Comparison of ENCODE assay signal across 8 mouse cellular contexts in genomic region chr13:56753192-56753951, GRCm38 (mm10). TPM values are rescaled to one million over a fixed set of nuclear protein-coding genes. Genes with fewer than 3 reads are reported as not detected.
DNase-seq lines count a peak whose midpoint lies in the region; ATAC-seq and TF ChIP-seq lines count a peak whose summit lies in the region.

Gm45623 (minus strand) TSS chr13:56753827.

- no peak within 1 kb of the TSS for H3K27ac ChIP-seq in lung, embryonic 14.5 days (ENCODE audit: low read depth)
- H3K27ac ChIP-seq in embryonic facial prominence, embryonic 14.5 days (replicated peaks; ENCODE audit: low read depth, low read length): no peak within 1 kb of the TSS
- no peak within 1 kb of the TSS for H3K27ac ChIP-seq in intestine, embryonic 15.5 days
- H3K27ac ChIP-seq in neural tube, embryonic 11.5 days (ENCODE audit: low read depth, low read length): no peak within 1 kb of the TSS

- no peak for TF ChIP-seq CTCF in lung, embryonic 14.5 days (IDR thresholded peaks at IDR 0.05; ENCODE audit: low read depth)

- no peak for ATAC-seq in lung, embryonic 14.5 days (ENCODE audit: insufficient read depth)
- ATAC-seq in embryonic facial prominence, embryonic 14.5 days (ENCODE audit: low read depth): peak; percentile 30; the same call in 1 of the 2 replicates
- ATAC-seq in intestine, embryonic 15.5 days: no peak
- no peak for ATAC-seq in neural tube, embryonic 11.5 days (ENCODE audit: insufficient read depth, low FRiP score, low TSS enrichment)
- ATAC-seq in inflammation-experienced regulatory T-cells, adult 6 months: no peak

- H3K4me2 ChIP-seq in lung, embryonic 14.5 days: peak within 1 kb of the TSS; percentile 95
- H3K4me2 ChIP-seq in embryonic facial prominence, embryonic 14.5 days (ENCODE audit: low read depth, low read length): peak within 1 kb of the TSS; percentile 98
- peak within 1 kb of the TSS; percentile 88 for H3K4me2 ChIP-seq in intestine, embryonic 15.5 days (replicated peaks)
- H3K4me2 ChIP-seq in neural tube, embryonic 11.5 days (ENCODE audit: low read depth): peak within 1 kb of the TSS; percentile 84

- no peaks in the 10 kb centered on the region for H3K36me3 ChIP-seq in lung, embryonic 14.5 days (ENCODE audit: insufficient read depth)
- no peaks in the 10 kb centered on the region for H3K36me3 ChIP-seq in embryonic facial prominence, embryonic 14.5 days (ENCODE audit: control insufficient read depth, insufficient read depth, low read length)
- no peaks in the 10 kb centered on the region for H3K36me3 ChIP-seq in intestine, embryonic 15.5 days
- H3K36me3 ChIP-seq in neural tube, embryonic 11.5 days (ENCODE audit: control insufficient read depth, insufficient read depth, low read length): no peaks in the 10 kb centered on the region

- peak within 1 kb of the TSS; percentile 53 for H3K4me3 ChIP-seq in lung, embryonic 14.5 days (ENCODE audit: low read depth, low read length)
- peak within 1 kb of the TSS; percentile 52 for H3K4me3 ChIP-seq in embryonic facial prominence, embryonic 14.5 days (ENCODE audit: low read depth, low read length)
- peak within 1 kb of the TSS; percentile 39 for H3K4me3 ChIP-seq in intestine, embryonic 15.5 days (replicated peaks)
- H3K4me3 ChIP-seq in neural tube, embryonic 11.5 days (ENCODE audit: low read depth, low read length): peak within 1 kb of the TSS; percentile 46

- H3K4me1 ChIP-seq in lung, embryonic 14.5 days (ENCODE audit: insufficient read depth): peaks cover 5% of the 10 kb centered on the region
- H3K4me1 ChIP-seq in embryonic facial prominence, embryonic 14.5 days (ENCODE audit: control insufficient read depth, insufficient read depth, low read length): peaks cover 18% of the 10 kb centered on the region
- H3K4me1 ChIP-seq in intestine, embryonic 15.5 days (replicated peaks): peaks cover 18% of the 10 kb centered on the region
- H3K4me1 ChIP-seq in neural tube, embryonic 11.5 days (ENCODE audit: control insufficient read depth, insufficient read depth, low read length): peaks cover 8% of the 10 kb centered on the region; the same call in 1 of the 2 replicates

- no peaks in the 10 kb centered on the region for H3K9me3 ChIP-seq in lung, embryonic 14.5 days (ENCODE audit: low read depth, low read length)
- H3K9me3 ChIP-seq in embryonic facial prominence, embryonic 14.5 days (ENCODE audit: control insufficient read depth, low read length): no peaks in the 10 kb centered on the region
- no peaks in the 10 kb centered on the region for H3K9me3 ChIP-seq in intestine, embryonic 15.5 days
- H3K9me3 ChIP-seq in neural tube, embryonic 11.5 days (ENCODE audit: control insufficient read depth, low read length): no peaks in the 10 kb centered on the region

- DNase-seq in lung, embryonic 14.5 days: peak; percentile 37
- DNase-seq in lung, postnatal 36 days: no peak
- DNase-seq in embryonic facial prominence, embryonic 14.5 days (ENCODE audit: low spot score): no peak
- peak; percentile 52 for DNase-seq in neural tube, embryonic 11.5 days (ENCODE audit: low spot score)
- no peak for DNase-seq in frontal cortex, postnatal 10 days (ENCODE audit: low spot score in 2 of 2)
- DNase-seq in lung, postnatal 14 days: no peak

- WGBS in lung, embryonic 14.5 days: 1% methylated on average over 71 of the region's 71 CpGs
- WGBS in embryonic facial prominence, embryonic 14.5 days: 1% methylated on average over 29 of the region's 71 CpGs
- WGBS in intestine, embryonic 15.5 days: 1% methylated on average over 71 of the region's 71 CpGs
- 1% methylated on average over 68 of the region's 71 CpGs for WGBS in neural tube, embryonic 11.5 days

- H3K27me3 ChIP-seq in lung, embryonic 14.5 days (ENCODE audit: insufficient read depth, low read length): peaks cover 34% of the 10 kb centered on the region
- H3K27me3 ChIP-seq in embryonic facial prominence, embryonic 14.5 days (replicated peaks; ENCODE audit: control insufficient read depth, insufficient read depth, low read length): peaks cover 49% of the 10 kb centered on the region
- H3K27me3 ChIP-seq in intestine, embryonic 15.5 days (replicated peaks): peaks cover 46% of the 10 kb centered on the region
- peaks cover 41% of the 10 kb centered on the region for H3K27me3 ChIP-seq in neural tube, embryonic 11.5 days (ENCODE audit: control insufficient read depth, insufficient read depth, low read length)

- peak within 1 kb of the TSS; percentile 68 for H3K9ac ChIP-seq in lung, embryonic 14.5 days
- H3K9ac ChIP-seq in embryonic facial prominence, embryonic 14.5 days (ENCODE audit: low read depth, low read length): peak within 1 kb of the TSS; percentile 65
- peak within 1 kb of the TSS; percentile 12 for H3K9ac ChIP-seq in intestine, embryonic 15.5 days
- H3K9ac ChIP-seq in neural tube, embryonic 11.5 days (ENCODE audit: low read length): peak within 1 kb of the TSS; percentile 31

RNA-seq across cellular contexts. Expression of gene Gm45623, which starts in this region (rescaled TPM):
- polyA plus RNA-seq in lung, embryonic 14.5 days (2014; fragmentation: Nextera tagmentation; extraction: Ambion mirVana): 4.6 and 5.0 TPM in 2 replicates
- polyA plus RNA-seq in embryonic facial prominence, embryonic 14.5 days (2014; fragmentation: Nextera tagmentation; extraction: Ambion mirVana): 0.49 and 0.79 TPM in 2 replicates
- polyA plus RNA-seq in intestine, embryonic 15.5 days (2015; fragmentation: Nextera tagmentation; extraction: Ambion mirVana): 0.50 and 1.00 TPM in 2 replicates
- polyA plus RNA-seq in neural tube, embryonic 11.5 days (2014; fragmentation: Nextera tagmentation; extraction: Ambion mirVana): not detected in 2 replicates
- polyA plus RNA-seq in inflammation-experienced regulatory T-cells, adult 6 months (2017; shearing (Covaris generic)): not detected

Comparison
In these comparisons a context has a peak if more than half of its experiments do, and no peak if none do; other contexts are left out.
1. Peak in ATAC-seq, H3K4me3 ChIP-seq, H3K9ac ChIP-seq and H3K4me2 ChIP-seq in embryonic facial prominence, embryonic 14.5 days; RNA of the gene not detected or under 1 TPM.
2. Peak in DNase-seq, H3K4me3 ChIP-seq, H3K9ac ChIP-seq and H3K4me2 ChIP-seq in neural tube, embryonic 11.5 days; RNA of the gene not detected or under 1 TPM.
3. H3K9ac ChIP-seq: peak in every context shown above with its lines; median percentile 68 in lung, embryonic 14.5 days; 65 in embryonic facial prominence, embryonic 14.5 days; 31 in neural tube, embryonic 11.5 days; 12 in intestine, embryonic 15.5 days.